Mouse (Mus musculus) ES-E14 (cell line): ENCODE measurements around the gene Shisa8.
"Not testable (repeated sequence)": the region's sequence is repeated elsewhere in the genome, so short reads cannot be mapped to it uniquely, and the experiment has no call there.

Experiments used
- CHD2 ChIP-seq: IDR thresholded peaks from 2 replicates; pipeline ENCODE4 v1.6.1; 2014; ENCODE audit warnings: mild to moderate bottlenecking, low read depth, low read length, inconsistent platforms
- HCFC1 ChIP-seq: IDR thresholded peaks from 2 replicates; pipeline ENCODE4 v1.6.1; 2012; ENCODE audit warnings: low read length, inconsistent platforms, borderline replicate concordance; ENCODE audit not compliant: insufficient read depth
- MAFK ChIP-seq: IDR thresholded peaks from 2 replicates; pipeline ENCODE4 v1.6.1; 2014; ENCODE audit warnings: mild to moderate bottlenecking, low read depth, low read length, inconsistent platforms; ENCODE audit not compliant: insufficient read depth
- ZC3H11A ChIP-seq: IDR thresholded peaks from 2 replicates; pipeline ENCODE4 v1.6.1; 2012; ENCODE audit warnings: low read depth, mild to moderate bottlenecking, inconsistent platforms, low read length, borderline replicate concordance
- ZNF384 ChIP-seq: IDR thresholded peaks from 2 replicates; pipeline ENCODE4 v1.6.1; 2012; ENCODE audit warnings: low read depth, low read length, inconsistent platforms

DNA sequence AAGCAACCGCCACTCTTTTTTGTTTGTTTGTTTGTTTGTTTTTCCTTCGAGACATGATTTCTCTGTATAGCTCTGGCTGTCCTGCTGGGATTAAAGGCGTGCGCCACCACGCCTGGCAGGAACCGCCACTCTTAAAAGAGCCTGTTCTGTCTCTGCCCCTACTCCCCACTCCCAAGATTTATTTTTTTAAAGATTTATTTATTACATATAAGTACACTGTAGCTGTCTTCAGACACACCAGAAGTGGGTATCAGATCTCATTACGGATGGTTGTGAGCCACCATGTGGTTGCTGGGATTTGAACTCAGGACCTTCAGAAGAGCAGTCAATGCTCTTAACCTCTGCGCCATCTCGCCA, 32.2 kb upstream of the Shisa8 start:
- TF ChIP-seq ZC3H11A, CHD2, MAFK, ZNF384, HCFC1: not testable (repeated sequence)
